Mouse (Mus musculus): ENCODE results near the gene Hectd3.

Hectd3 gene

GRCm38 (mm10) chr4:117013596-117013995, 18.5 kb downstream of the Hectd3 start:
- intact Hi-C loops (cut with DNase I): no loop called here

GRCm38 (mm10) chr4:117014901-117015415, 19.8 kb downstream of the Hectd3 start:
- intact Hi-C loops (cut with DNase I): no loop called here

GRCm38 (mm10) chr4:117017738-117018137, 22.6 kb downstream of the Hectd3 start:
- intact Hi-C loops (cut with DNase I): no loop called here

GRCm38 (mm10) chr4:117018327-117018726, 23.2 kb downstream of the Hectd3 start:
- intact Hi-C loops (cut with DNase I): no loop called here

GRCm38 (mm10) chr4:117019206-117020134, 24.4 kb downstream of the Hectd3 start, which contains the start of gene Eif2b3:
Gene Eif2b3 (plus strand): TSS chr4:117019402.
- intact Hi-C loops (cut with DNase I): no loop called here

- intact Hi-C loops (cut with DNase I): no loop called here
Measured at GRCm38 (mm10) chr4:117023469-117023868, 28.4 kb downstream of the Hectd3 start.

GRCm38 (mm10) chr4:117031105-117031504, 36.0 kb downstream of the Hectd3 start:
- intact Hi-C loops (cut with DNase I): no loop called here

- intact Hi-C loops (cut with DNase I): no loop called here
Measured at GRCm38 (mm10) chr4:117039925-117040687, 45.0 kb downstream of the Hectd3 start.

- intact Hi-C loops (cut with DNase I): no loop called here
Measured at GRCm38 (mm10) chr4:117040791-117041190, 45.7 kb downstream of the Hectd3 start.

- intact Hi-C loops (cut with DNase I): no loop called here
Measured at GRCm38 (mm10) chr4:117041283-117041721, 46.2 kb downstream of the Hectd3 start.

GRCm38 (mm10) chr4:117048836-117049235, 53.7 kb downstream of the Hectd3 start:
- intact Hi-C loops (cut with DNase I): no loop called here

GRCm38 (mm10) chr4:117049485-117049884, 54.4 kb downstream of the Hectd3 start:
- intact Hi-C loops (cut with DNase I): no loop called here

GRCm38 (mm10) chr4:117052626-117053025, 57.5 kb downstream of the Hectd3 start:
- intact Hi-C loops (cut with DNase I): no loop called here

- intact Hi-C loops (cut with DNase I): no loop called here
Measured at GRCm38 (mm10) chr4:117053956-117054355, 58.8 kb downstream of the Hectd3 start.

All from adrenal gland (tissue).